Mouse (Mus musculus): ENCODE results near the gene Cdc42ep1. TPM values are rescaled to one million over a fixed set of nuclear protein-coding genes. Genes with fewer than 3 reads are reported as not detected.
"Not testable (repeated sequence)": the region's sequence is repeated elsewhere in the genome, so short reads cannot be mapped to it uniquely, and the experiment has no call there.

Gene Cdc42ep1
- polyA plus RNA-seq, 1 experiment, result 0.36 TPM

GRCm38 (mm10) chr15:78846352-78846751 lies 3.9 kb downstream of the Cdc42ep1 start:
- no peak overlapping the region for H3K27ac ChIP-seq (ENCODE audit: insufficient read depth, low read depth, low read length)
- no peak overlapping the region for H3K4me3 ChIP-seq (ENCODE audit: insufficient read depth, low read length)
- TF ChIP-seq POLR2A (IDR thresholded peaks at IDR 0.05; ENCODE audit: borderline replicate concordance, low read depth, low read length) (no peak), CTCF (IDR thresholded peaks at IDR 0.05; ENCODE audit: low read depth, low read length) (no peak)
- H3K4me1 ChIP-seq (ENCODE audit: control insufficient read depth, insufficient read depth, low read length), result peaks cover 3% of the 10 kb centered on the region; the same call in 1 of the 2 replicates

DNA sequence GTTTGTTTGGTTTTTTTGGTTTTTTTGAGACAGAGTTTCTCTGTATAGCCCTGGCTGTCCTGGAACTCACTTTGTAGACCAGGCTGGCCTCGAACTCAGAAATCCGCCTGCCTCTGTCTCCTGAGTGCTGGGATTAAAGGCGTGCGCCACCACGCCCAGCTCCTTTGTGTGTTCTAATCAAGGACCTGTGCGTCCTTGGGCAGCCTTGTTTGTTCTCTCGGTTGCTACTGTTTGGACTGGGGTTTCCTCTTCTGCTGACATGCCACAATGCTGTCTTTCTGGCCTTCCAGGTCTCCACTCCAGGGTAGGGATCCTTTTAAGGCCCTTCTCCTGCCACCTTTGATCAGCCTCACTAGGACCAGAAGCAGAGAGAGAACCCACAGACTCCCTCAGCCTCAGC lies 4.4 kb downstream of the Cdc42ep1 start:
- H3K27ac ChIP-seq (ENCODE audit: insufficient read depth, low read depth, low read length); H3K4me3 ChIP-seq (ENCODE audit: insufficient read depth, low read length); H3K4me1 ChIP-seq (ENCODE audit: control insufficient read depth, insufficient read depth, low read length): not testable (repeated sequence)

- H3K4me1 ChIP-seq (ENCODE audit: control insufficient read depth, insufficient read depth, low read length), result no peaks in the 10 kb centered on the region
- peak; percentile 87 for TF ChIP-seq CTCF (IDR thresholded peaks at IDR 0.05; ENCODE audit: low read depth, low read length)
- no peak for TF ChIP-seq POLR2A (IDR thresholded peaks at IDR 0.05; ENCODE audit: borderline replicate concordance, low read depth, low read length)
Measured at GRCm38 (mm10) chr15:78848467-78848866, 6.0 kb downstream of the Cdc42ep1 start.

DNA sequence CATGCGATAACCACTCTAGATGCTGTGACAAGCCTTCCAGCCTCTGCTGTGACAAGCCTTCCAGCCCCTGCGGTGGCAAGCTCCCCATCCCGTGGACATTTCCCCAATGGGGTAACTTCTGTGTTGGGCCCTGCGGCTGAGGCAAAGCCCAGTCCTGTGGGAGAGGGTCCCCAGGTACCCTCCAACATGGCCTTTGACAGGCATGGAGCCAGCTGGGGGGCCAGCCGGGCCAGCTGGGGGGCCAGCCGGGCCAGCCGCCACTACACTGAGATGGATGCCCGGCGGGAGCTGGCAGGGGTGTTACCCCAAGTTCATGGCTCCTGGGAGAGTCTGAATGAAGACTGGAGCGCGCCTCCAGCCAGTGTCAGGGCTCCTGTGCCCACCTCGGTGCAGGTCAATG lies 7.1 kb downstream of the Cdc42ep1 start:
- TF ChIP-seq CTCF (IDR thresholded peaks at IDR 0.05; ENCODE audit: low read depth, low read length), result no peak
- no peak for TF ChIP-seq POLR2A (IDR thresholded peaks at IDR 0.05; ENCODE audit: borderline replicate concordance, low read depth, low read length)
- H3K27ac ChIP-seq (ENCODE audit: insufficient read depth, low read depth, low read length), result no peak overlapping the region
- no peak overlapping the region for H3K4me3 ChIP-seq (ENCODE audit: insufficient read depth, low read length)
- no peaks in the 10 kb centered on the region for H3K4me1 ChIP-seq (ENCODE audit: control insufficient read depth, insufficient read depth, low read length)

More at GRCm38 (mm10) chr15:78848467-78848866, 6.0 kb downstream of the Cdc42ep1 start:
- H3K4me3 ChIP-seq (ENCODE audit: insufficient read depth, low read length), result no peak overlapping the region
- H3K27ac ChIP-seq (ENCODE audit: insufficient read depth, low read depth, low read length), result no peak overlapping the region

DNA sequence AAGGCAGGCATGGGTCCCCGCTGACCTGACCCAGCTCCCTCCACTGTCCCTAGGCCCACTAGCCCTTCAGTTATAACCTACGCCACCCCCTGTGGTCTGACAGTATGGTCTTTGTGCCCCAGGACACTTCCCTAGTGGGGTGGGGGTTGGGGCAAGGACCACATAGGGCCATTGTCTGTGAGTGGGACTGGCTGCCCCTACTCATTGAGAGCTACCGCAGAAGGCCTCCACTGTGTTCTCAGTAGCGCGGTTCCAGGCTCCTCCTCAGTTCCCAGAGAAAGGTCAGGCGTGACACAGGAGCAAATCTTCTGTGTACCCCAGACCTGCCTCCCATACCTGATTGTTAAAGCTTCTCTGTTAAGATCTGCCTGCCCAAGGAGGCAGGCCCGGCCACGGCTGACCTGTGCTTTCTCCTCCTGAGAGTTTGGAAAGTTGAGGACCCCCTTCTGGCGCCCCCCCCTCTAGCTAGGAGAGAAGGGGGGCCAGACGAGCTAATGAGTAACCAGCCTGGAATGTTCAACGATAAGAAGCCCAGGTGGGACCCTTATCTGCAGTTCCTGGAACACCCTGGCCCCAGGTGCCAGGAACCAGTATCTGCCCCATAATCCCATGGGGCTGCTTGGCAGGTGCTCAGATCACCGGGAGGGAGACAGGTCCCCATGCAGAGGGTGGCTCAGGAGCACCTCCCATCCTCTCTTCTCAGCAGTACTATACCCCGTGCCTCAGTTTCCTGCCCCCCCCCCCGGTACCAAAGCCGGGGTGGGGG lies 7.8 kb downstream of the Cdc42ep1 start:
- H3K4me1 ChIP-seq (ENCODE audit: control insufficient read depth, insufficient read depth, low read length), result no peaks in the 10 kb centered on the region
- no peak overlapping the region for H3K4me3 ChIP-seq (ENCODE audit: insufficient read depth, low read length)
- TF ChIP-seq CTCF (IDR thresholded peaks at IDR 0.05; ENCODE audit: low read depth, low read length) (no peak), POLR2A (IDR thresholded peaks at IDR 0.05; ENCODE audit: borderline replicate concordance, low read depth, low read length) (no peak)
- H3K27ac ChIP-seq (ENCODE audit: insufficient read depth, low read depth, low read length), result no peak overlapping the region

DNA sequence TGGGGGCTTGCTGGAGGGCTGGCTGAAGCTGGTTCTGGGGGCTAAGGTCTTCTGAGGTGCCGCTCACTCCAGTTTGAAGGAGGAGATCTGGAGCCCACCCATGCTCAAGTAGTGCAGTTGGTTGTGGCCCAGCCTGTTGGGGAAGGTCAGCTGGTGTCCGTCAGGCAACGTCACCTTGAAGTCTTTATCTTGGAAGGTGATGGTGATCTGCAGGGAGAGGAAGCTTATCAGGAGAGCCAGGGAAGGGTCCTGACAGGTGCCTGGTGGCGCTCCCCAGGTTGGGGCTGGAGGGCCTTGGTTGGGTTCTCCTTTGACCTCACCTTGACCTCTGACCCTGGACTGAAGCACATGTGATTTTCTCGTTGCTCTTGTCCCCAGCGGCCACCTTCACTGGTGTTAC lies 8.5 kb downstream of the Cdc42ep1 start:
- TF ChIP-seq POLR2A (IDR thresholded peaks at IDR 0.05; ENCODE audit: borderline replicate concordance, low read depth, low read length) (no peak), CTCF (IDR thresholded peaks at IDR 0.05; ENCODE audit: low read depth, low read length) (no peak)
- no peak overlapping the region for H3K4me3 ChIP-seq (ENCODE audit: insufficient read depth, low read length)
- no peaks in the 10 kb centered on the region for H3K4me1 ChIP-seq (ENCODE audit: control insufficient read depth, insufficient read depth, low read length)
- H3K27ac ChIP-seq (ENCODE audit: insufficient read depth, low read depth, low read length), result no peak overlapping the region

- no peak overlapping the region for H3K27ac ChIP-seq (ENCODE audit: insufficient read depth, low read depth, low read length)
- TF ChIP-seq CTCF (IDR thresholded peaks at IDR 0.05; ENCODE audit: low read depth, low read length) (peak; percentile 72), POLR2A (IDR thresholded peaks at IDR 0.05; ENCODE audit: borderline replicate concordance, low read depth, low read length) (no peak)
- H3K4me1 ChIP-seq (ENCODE audit: control insufficient read depth, insufficient read depth, low read length), result no peaks in the 10 kb centered on the region
- no peak overlapping the region for H3K4me3 ChIP-seq (ENCODE audit: insufficient read depth, low read length)
Measured at GRCm38 (mm10) chr15:78851505-78852153, 9.2 kb downstream of the Cdc42ep1 start.

- Histone ChIP-seq H3K4me1 (ENCODE audit: control insufficient read depth, insufficient read depth, low read length) (peaks cover 16% of the 10 kb centered on the region), H3K4me3 (ENCODE audit: insufficient read depth, low read length) (no peak within 1 kb of the TSS)
Measured at GRCm38 (mm10) chr15:78855303-78855965, 13.0 kb downstream of the Cdc42ep1 start, which contains the start of gene Lgals2. Gene Lgals2, minus strand, starts transcription at chr15:78855529.

GRCm38 (mm10) chr15:78857009-78857408 lies 14.6 kb downstream of the Cdc42ep1 start:
- TF ChIP-seq CTCF (IDR thresholded peaks at IDR 0.05; ENCODE audit: low read depth, low read length) (no peak), POLR2A (IDR thresholded peaks at IDR 0.05; ENCODE audit: borderline replicate concordance, low read depth, low read length) (no peak)
- no peak overlapping the region for H3K4me3 ChIP-seq (ENCODE audit: insufficient read depth, low read length)
- peaks cover 20% of the 10 kb centered on the region for H3K4me1 ChIP-seq (ENCODE audit: control insufficient read depth, insufficient read depth, low read length)
- H3K27ac ChIP-seq (ENCODE audit: insufficient read depth, low read depth, low read length), result no peak overlapping the region

More at GRCm38 (mm10) chr15:78855303-78855965, 13.0 kb downstream of the Cdc42ep1 start, which contains the start of gene Lgals2:
- no peak within 1 kb of the TSS for H3K27ac ChIP-seq (ENCODE audit: insufficient read depth, low read depth, low read length)
- TF ChIP-seq CTCF (IDR thresholded peaks at IDR 0.05; ENCODE audit: low read depth, low read length) (no peak), POLR2A (IDR thresholded peaks at IDR 0.05; ENCODE audit: borderline replicate concordance, low read depth, low read length) (no peak)

GRCm38 (mm10) chr15:78859311-78859710 lies 16.9 kb downstream of the Cdc42ep1 start:
- H3K27ac ChIP-seq (ENCODE audit: insufficient read depth, low read depth, low read length), result peak overlapping the region; percentile 28; the same call in 1 of the 2 replicates
- H3K4me1 ChIP-seq (ENCODE audit: control insufficient read depth, insufficient read depth, low read length), result peaks cover 40% of the 10 kb centered on the region
- no peak overlapping the region for H3K4me3 ChIP-seq (ENCODE audit: insufficient read depth, low read length)
- TF ChIP-seq CTCF (IDR thresholded peaks at IDR 0.05; ENCODE audit: low read depth, low read length) (no peak), POLR2A (IDR thresholded peaks at IDR 0.05; ENCODE audit: borderline replicate concordance, low read depth, low read length) (no peak)
